Mouse (Mus musculus) liver (tissue): ENCODE data around the gene Ccl1.

Experiments
- DNase-seq: peaks from one replicate; pipeline ENCODE4 v3.0.0-alpha.2; 2020; ENCODE audit warnings: mixed read lengths

Ccl1 gene

GRCm38 (mm10) chr11:82205221-82205620 lies 100.3 kb downstream of the Ccl1 start:
- DNase-seq = no peak

GRCm38 (mm10) chr11:82203706-82204105 lies 101.8 kb downstream of the Ccl1 start:
- DNase-seq = no peak

- no peak for DNase-seq
Measured at GRCm38 (mm10) chr11:82197774-82198173, 107.7 kb downstream of the Ccl1 start.

GRCm38 (mm10) chr11:82194980-82195379 lies 110.5 kb downstream of the Ccl1 start:
- no peak for DNase-seq

- DNase-seq = no peak
Measured at GRCm38 (mm10) chr11:82193826-82194225, 111.7 kb downstream of the Ccl1 start.

GRCm38 (mm10) chr11:82189782-82190563 lies 115.5 kb downstream of the Ccl1 start:
- DNase-seq = no peak

GRCm38 (mm10) chr11:82185684-82186083 lies 119.8 kb downstream of the Ccl1 start:
- DNase-seq = no peak

- DNase-seq = no peak
Measured at GRCm38 (mm10) chr11:82183281-82183935, 122.1 kb downstream of the Ccl1 start.

GRCm38 (mm10) chr11:82182401-82182800 lies 123.1 kb downstream of the Ccl1 start:
- DNase-seq = no peak

- DNase-seq = no peak
Measured at GRCm38 (mm10) chr11:82181331-82181730, 124.2 kb downstream of the Ccl1 start.

- DNase-seq = no peak
Measured at GRCm38 (mm10) chr11:82178161-82178560, 127.3 kb downstream of the Ccl1 start.

- no peak for DNase-seq
Measured at GRCm38 (mm10) chr11:82177711-82178110, 127.8 kb downstream of the Ccl1 start.

GRCm38 (mm10) chr11:82174794-82175193 lies 130.7 kb downstream of the Ccl1 start:
- DNase-seq = peak; percentile 58

GRCm38 (mm10) chr11:82173491-82173890 lies 132.0 kb downstream of the Ccl1 start:
- DNase-seq = no peak

- DNase-seq = no peak
Measured at GRCm38 (mm10) chr11:82171316-82172071, 134.0 kb downstream of the Ccl1 start.

GRCm38 (mm10) chr11:82169456-82169855 lies 136.0 kb downstream of the Ccl1 start:
- DNase-seq = no peak

- no peak for DNase-seq
Measured at GRCm38 (mm10) chr11:82168308-82168707, 137.2 kb downstream of the Ccl1 start.

- no peak for DNase-seq
Measured at GRCm38 (mm10) chr11:82163285-82163684, 142.2 kb downstream of the Ccl1 start.

- DNase-seq = no peak
Measured at GRCm38 (mm10) chr11:82159126-82159525, 146.4 kb downstream of the Ccl1 start.

GRCm38 (mm10) chr11:82139492-82140094 lies 165.9 kb downstream of the Ccl1 start:
- no peak for DNase-seq

- no peak for DNase-seq
Measured at GRCm38 (mm10) chr11:82136196-82136595, 169.3 kb downstream of the Ccl1 start.

GRCm38 (mm10) chr11:82132977-82133376 lies 172.5 kb downstream of the Ccl1 start:
- DNase-seq = no peak
